ENCODE assay signal across 11 mouse cellular contexts in genomic region chr4:147338706-147339105, GRCm38 (mm10). TPM values are rescaled to one million over a fixed set of nuclear protein-coding genes. Genes with fewer than 3 reads are reported as not detected.
"Had no signal": no experiment of that assay in that cellular context is flagged by ENCODE, and none has a peak within 500 bp of the region (broad histone marks: within the 10 kb centered on the region; RNA-seq: fewer than 3 reads in every experiment).

No protein-coding gene starts in this region.

RNA-seq across cellular contexts. Expression of gene Zfp978, which starts 22.4 kb away (rescaled TPM):
- polyA plus RNA-seq: midbrain, embryonic 10.5 days; midbrain, embryonic 12.5 days; midbrain, embryonic 16.5 days; neural tube, embryonic 13.5 days; neural tube, embryonic 15.5 days; spleen, adult 2 months; stomach, embryonic 15.5 days; stomach, postnatal 0 days; thymus, adult 2 months had no signal

RNA-seq across cellular contexts. Expression of gene Zfp988, which starts 33.2 kb away (rescaled TPM):
- polyA plus RNA-seq: liver, embryonic 16.5 days; midbrain, embryonic 12.5 days; midbrain, embryonic 14.5 days; spleen, adult 2 months; thymus, adult 2 months had no signal
